Mouse (Mus musculus) adrenal gland, adult 18-20 months (tissue): ENCODE results near the gene Abr. TPM values are rescaled to one million over a fixed set of nuclear protein-coding genes. Genes with fewer than 3 reads are reported as not detected.

ENCODE experiments used
- DNase-seq, 2 experiments: peaks; one replicate each; pipeline ENCODE4 v3.0.0; 2021 to 2022; ENCODE audit warnings: low spot score in 2 of 2
- total RNA-seq, 2 experiments: library from RNA; stranded (reverse); gene quantifications; 1 replicate in 1 of 2; 2 replicates in 1 of 2; pipeline ENCODE4 v1.2.3; 2021

Abr gene
- total RNA-seq, 2 experiments from 2014 or later: 55.4 to 56.2 TPM

DNA sequence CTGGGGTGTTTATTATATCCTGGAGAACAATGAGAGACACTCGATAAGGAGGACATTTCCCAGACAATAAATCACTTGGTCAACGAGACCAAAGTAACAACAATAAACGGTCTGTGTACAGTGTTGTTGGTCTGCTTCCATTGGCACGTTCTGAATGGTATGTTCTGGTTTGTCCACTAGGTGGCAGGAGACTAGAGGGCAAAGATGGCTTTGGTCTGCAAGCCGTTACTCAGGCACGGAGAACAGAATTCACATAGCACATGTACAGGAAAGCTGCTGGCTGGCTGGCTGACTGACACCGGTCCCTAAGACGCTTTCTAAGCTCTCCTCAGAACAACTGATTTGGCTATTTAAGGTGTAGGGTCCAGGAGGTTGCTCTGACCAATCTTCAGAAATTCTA is 97.2 kb downstream of the Abr start:
- peak; percentile 47 to 53 for DNase-seq

DNA sequence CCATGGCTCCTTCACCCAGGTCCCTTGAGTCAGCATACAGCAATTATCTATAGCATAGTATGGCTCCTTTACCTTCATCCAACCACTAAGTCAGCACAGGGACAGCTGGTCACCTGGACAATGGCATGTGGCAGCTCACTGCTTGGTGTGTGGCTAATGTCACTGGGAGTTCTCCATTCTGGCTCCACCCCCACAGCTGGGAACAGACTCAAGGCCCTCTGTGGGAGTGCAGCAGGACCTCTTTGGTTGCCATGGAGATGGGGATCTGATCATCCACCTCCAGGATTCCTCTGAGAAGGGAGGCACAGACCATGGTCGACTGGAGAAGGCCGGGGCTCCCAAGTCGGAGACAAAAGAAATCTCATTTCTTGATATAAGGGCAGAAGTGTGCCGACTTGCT is 98.8 kb downstream of the Abr start:
- DNase-seq: peak; percentile 37 to 46

DNA sequence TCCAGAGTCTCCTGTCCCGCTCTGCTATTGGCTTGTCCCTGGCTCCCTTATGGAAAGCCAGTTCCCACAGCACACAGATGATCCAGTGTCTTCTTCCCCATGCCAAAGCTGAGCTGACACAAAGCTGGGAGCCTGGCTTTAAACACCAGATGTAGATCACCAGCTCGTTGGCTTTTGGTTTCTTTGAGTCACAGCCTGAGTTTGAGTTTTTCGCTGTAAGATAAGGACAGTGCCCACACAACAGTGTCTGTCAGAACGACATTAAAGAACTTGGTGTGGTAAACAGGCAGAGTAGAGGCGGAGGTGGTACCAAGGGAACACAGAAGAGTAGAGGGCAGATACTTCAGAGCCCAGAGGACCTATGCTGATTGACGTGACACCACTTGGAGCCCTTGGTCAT is 101.2 kb downstream of the Abr start:
- DNase-seq: no peak

DNA sequence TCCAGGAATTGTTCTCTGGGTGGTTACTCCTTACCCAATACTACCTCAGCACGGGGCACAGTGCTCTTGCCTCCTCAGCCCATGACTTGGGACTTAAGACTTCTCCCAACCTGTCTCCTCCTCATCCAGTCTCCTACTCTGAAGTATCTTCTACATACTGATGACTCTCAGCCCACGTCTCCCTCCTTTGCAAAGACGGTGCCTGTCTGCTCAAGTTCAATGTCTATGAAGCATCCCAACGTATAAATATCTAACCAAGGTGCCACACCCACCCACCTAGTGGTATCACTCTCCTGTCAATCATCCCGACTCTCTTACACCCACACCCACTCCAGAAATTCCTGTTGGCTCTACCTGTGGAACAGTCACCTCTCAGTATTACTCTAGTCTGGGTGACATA is 103.5 kb downstream of the Abr start:
- no peak for DNase-seq

DNA sequence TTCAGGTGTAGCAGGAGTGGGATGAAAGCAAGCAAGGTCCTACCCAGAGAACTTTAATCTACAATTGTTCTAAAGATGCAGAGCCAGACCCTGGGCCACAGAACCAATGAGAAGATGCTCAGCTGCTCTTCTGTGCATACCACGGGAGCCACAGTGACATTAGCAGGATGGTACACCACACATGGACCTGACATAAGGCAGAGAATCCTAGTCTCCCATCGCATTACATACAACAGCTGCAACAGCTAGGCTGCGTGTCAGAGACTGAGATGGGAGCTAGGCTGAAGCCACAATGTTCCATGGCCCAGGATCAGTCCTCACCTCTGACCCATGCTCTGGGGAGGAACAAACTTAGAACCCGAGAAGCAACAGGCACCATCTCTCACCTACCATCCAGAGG is 104.0 kb downstream of the Abr start:
- DNase-seq: no peak

DNA sequence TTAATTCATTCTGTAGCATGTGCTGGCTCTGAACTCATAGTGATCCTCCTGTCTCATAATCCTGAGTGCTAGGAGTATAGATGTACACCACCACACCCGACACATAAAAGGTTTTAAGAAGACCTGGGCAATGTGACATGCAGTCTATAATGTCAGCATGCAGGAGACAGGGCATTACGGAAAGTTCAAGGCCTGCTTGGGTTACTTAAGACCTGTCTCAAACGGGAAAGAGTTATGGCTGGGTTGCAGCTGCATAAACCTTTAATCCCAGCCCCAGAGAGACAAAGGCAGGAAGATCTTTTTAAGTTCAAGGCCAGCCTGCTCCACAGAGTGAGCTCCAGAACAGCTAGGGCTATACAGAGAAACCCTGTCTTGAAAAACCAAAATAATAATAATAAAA is 105.2 kb downstream of the Abr start:
- DNase-seq: no peak

DNA sequence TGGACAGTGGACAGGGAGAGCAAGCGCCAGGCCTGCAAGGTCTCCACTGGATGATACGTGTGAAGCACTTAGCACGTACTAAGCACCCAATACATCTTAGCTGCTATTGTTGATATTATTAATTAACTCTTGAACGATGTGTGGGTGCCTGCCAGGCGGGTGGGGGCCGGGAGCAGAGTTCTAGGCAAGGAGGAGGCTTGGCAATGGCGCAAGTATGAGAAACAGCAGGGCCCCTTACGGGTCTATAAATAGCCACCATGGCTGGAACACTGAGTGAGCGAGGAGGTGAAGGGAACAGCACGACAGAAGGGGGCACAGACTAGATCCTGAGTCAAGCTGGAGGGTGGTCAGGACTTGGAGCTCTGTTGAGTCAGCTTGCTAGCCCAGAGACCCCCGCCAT is 107.0 kb downstream of the Abr start:
- DNase-seq: no peak

DNA sequence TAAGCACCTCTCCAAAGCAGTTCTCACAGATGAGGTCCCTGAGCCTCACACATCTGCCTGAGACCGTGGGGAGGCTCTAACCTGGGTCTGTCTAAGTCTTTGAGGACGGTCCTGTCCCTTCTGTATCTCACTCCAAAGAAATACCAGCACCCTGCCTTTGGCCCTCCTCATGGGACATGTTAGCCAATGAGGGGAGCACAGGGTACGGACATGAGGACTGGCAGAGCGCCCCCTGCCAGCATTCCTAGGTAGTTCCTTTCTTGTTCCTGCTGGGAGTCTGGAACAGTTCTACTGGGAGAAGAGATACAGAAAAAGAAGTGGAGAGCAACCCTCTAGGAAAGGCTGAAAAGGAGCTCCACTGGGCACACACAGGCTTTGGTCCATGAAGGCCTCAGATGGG is 111.1 kb downstream of the Abr start:
- DNase-seq: no peak

DNA sequence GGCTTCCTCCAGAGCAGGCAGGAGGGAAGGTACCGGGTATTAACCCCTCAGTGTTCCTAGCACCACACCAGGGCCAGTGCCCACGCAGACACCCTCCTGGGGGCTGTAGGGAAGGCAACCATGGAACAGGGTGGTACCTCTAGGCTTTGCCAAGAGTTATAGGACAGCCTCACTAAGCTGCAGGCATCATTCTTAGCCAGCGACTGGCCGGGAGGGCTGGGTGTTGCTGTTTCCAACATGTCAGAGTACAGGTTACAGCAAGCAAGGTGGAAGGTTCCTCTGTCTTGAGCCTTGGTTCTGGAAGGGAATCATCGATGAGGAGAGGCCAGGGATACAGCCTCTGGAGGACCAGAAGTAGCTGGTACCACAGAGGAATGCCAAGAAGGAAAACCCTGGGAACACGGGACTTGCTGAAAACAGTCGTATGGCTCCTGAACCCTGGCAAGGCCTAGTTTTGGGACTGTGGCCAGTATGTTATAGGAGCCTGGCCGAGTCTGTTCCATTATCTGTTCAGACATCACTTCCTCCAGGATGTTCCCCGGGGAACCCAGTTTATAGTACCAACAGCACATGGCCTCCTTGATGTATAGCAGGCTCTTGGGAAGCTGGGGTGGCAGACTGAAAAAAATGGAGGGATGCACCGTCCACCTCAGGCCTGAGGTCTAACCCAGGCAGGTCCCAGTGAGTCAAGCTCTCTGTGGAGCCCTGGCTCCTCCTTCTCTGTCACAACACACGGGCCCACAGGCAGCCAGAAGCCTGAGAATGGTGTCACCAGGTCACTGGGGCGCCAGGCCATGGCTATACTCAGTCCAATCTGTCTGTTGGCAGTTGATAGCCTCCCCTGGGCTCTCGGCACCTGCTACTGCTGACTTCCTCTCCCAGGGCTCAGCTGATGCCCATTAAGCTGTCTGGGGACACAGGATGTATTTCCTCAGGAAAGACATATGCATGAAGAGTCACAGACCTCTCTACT is 112.1 kb downstream of the Abr start:
- DNase-seq: no peak

DNA sequence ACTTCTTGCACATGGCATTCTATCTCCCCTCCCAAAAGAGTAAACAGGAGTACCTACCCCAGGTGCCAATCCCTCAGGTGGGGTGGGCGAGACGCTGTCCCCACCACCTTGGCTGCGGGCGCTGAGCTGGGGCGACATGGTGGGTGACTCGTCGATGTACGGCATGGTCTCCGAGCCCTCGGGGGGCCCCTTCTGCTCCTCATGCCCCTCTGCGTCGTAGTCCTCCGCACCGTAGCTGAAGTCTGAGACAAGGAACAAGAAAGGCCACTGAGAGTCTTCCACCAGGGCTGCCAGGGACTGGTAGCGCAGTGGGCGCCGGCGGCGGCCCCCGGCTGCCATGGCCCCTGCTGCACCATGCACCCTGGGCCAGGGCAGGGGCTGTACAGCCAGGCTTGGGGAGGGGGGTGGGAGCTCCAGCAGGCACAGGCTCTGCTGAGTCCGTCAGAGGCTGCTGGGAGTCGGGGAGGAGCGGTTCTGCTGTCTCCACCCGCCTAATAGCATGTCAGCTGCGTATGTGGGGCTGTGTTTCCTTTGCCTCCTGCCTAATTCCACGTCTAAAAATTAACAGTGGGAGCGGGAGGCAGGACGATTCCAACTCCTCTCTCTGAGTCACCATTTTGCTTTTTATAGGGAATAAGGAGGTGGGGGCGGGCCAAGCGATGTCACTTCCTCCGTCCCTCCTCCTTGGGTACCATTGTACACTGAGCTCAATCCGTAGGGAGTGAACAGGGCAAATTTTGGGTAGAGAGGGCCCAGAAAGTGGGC is 113.1 kb downstream of the Abr start:
- DNase-seq: no peak

DNA sequence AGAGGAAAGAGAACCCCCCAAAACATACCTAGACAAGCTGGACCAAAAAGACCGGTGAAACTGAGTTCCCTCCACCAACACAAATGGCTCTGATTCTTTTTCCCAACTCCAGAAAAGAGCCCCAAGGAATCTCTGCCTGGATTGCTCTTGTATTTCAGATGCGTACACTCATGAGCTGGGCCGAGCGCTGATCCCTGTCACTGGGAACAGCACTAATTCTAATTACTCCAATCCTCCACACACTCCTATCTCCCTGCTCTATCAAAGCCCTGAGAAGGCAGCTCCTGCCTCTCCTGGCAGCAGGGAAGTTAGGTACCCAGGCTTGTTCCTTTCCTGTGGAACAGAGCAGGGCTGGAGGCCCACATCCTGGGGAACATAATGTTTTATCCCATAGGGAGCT is 114.0 kb downstream of the Abr start:
- DNase-seq: no peak

DNA sequence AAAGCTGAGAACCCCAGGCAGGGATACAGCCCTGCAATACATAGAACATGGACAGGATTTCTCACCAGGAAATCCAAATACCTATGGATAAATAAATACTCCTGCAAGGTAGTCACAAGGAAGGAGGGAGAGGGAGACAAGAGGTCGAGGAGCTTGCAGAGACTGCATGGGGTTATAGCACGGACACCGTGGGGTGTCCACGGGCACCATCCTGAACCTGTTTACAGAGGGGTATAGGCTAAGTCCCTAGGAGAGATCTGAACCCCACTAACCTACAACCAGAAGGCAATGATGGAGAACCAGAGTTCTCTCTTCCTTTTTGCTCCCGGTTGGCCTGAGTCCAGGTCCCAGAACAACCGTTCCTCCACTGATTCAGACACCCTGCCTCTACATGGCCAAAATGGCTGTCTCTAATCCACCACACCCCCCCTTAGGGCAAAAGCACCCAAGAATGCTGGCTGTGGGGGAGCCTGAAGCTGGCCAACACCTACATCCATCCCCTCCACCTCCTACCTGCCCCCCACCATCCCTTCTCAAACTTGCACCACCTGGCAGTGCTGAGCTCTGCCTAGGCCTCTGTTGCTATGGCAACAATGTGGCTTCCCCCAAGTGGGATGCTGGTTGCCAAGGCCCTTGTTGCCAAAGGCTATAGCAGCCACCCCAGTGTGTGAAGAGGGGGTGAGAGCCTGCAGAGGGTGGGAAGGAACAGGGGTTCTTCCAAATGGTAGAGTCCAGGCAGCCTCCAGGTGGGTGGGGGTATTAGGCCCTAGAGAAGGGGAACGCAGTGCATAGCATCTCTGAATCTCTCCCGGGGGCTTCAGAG is 114.6 kb downstream of the Abr start:
- no peak for DNase-seq

DNA sequence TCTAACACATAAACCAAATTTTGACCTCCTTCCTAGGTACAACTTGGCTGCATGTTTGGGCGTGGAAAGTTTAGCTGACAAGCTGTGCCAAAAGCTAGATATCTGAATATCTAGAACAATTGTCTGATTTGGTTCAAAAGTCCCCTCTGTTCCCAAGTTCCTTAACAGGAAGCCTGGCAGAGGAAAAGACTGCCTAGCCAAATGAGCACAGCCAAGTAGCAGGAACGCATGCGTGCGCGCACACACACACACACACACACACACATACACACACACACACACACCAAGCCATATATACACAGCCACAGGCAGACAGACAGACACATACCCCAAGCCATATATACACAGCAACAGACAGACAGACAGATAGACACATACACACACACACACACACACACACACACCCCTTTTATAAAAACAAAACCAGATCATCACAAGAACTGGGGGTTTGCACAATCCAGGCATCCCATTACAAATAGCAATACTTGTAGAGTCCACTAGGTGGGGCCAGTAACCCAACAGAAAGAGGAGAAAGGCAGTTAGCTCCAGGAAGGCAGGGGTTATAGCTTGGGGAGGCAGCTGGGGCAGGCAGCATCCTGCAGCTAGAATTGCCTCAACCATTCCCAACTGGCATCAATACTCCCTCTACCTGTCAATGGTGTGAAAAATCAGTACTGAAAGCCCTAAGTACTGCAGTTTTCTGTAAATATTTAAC is 115.4 kb downstream of the Abr start:
- peak in 1 of 2 experiments; percentile 56 for DNase-seq

DNA sequence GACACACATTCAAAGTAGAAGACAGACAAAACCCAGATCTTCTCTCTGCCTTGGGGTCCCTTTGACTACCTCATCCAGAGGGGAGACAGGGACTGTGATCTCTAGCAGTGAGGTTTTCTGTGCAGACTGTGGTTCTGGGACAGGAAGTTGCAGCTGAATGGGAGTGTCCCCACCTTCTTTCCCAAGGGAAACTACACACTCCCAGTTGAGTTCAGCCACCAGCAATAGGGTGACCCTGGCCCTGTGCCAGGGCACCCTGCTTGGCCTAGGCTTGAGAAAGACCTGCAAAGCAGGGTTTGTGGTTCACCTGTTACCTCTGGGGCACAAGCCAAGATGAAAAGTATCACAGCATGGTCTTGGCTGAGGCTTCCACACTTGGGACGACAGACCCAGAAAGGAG is 117.0 kb downstream of the Abr start:
- DNase-seq: no peak

DNA sequence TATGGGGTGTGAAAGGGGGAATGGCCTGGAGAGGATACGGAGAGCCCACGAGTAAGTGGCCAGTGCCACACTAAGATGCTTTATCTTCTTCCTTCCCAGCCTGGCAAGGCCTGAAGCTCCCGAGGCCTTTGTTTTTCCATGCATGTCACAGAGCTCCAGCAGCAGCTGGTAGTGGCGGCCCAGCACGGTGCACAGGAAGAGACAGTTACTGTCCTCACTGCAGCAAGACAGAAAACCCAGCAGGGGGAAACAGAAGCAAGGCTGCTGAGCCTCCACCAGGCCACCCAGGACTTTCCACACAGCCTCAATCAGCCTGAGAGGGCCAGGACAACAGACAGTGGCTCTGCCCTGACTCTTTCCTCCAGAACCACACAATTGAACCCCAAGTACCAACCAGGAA is 118.1 kb downstream of the Abr start:
- no peak for DNase-seq

DNA sequence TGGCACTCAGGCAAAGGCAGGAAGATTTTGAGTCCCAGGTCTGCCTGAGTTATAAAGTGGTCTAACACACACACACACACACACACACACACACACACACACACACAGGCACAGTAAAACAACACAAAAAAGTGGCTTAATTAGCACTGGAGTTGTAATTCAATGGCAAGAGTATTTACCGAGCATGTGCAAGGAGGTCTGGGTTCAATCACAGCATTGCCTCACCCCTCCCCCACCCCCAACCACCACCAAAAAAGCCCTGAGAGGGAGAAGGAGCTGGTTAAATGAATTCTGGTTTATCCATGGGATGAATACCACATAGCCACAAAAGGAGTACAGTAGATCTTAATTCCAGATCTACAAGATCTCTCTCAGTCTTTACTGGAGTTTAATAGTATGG is 122.1 kb downstream of the Abr start:
- no peak for DNase-seq

DNA sequence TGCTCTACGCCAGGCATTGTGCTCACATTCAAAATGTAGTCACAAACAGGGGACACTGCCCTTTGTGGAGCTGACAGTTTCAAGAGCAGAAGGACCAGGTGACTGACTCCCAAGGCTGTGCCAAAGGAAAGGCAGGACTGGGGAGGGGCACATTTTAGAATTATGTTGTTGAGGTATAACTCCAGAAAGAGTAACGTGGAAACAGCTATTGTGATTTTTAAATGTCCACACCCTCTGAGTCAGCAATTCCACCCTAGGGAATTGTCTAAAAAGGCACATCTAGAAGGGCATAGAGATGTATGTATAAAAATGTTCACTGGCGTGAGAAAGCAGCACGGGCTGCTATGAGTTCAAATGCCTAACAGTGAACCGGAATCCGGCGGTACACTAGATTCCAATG is 122.5 kb downstream of the Abr start:
- no peak for DNase-seq

DNA sequence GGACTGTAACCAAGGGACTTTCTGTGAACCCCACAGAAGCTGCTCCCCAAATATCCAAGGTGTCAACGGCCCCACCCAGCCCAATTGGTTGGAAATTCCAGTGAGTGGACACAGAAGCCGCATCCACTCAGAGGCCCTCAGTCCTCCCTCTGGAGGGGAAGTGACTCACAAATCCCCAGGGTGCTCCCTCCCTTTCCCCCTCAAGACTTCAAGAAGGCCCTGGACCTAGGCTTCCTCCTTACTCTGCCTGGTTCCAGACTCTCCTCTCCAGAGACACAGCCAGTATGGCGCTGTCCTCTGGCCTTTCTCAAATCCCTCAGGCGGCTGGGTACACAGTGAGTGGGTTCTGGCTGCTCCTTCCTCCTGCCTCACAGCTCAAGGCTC is 124.4 kb downstream of the Abr start:
- no peak for DNase-seq

DNA sequence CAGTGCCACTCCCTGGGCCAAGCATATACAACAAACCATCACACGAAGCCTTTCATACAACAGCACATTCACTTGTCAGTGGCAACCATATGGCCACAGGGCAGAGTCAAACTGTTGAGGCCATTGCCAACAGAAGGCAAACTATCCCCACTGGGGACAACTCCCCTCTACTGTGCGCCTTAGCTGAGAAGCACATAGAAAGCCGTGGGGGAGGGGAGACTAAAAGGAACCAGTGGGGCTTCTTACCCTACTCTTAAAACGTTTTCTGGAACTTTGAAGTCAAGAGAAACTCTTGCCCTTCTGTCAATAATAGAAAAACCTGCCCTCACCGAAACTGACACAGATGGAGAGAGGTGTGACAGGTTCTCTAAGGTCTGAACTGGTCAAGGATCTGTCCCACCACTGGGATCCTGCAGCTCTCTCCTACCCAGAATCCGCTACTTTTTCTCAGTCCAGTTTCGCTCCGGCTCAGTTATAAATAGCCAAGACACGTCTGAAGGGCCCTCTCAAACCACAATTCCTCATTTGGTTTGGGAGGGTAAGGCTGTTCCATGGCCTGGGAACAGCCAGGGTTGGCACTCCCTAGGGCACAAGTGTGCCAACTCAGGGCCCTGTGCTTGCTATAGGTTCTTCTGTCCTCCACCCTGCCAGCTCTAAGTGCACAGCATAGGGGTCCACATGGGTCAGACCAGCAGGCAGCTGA is 124.9 kb downstream of the Abr start:
- no peak for DNase-seq

DNA sequence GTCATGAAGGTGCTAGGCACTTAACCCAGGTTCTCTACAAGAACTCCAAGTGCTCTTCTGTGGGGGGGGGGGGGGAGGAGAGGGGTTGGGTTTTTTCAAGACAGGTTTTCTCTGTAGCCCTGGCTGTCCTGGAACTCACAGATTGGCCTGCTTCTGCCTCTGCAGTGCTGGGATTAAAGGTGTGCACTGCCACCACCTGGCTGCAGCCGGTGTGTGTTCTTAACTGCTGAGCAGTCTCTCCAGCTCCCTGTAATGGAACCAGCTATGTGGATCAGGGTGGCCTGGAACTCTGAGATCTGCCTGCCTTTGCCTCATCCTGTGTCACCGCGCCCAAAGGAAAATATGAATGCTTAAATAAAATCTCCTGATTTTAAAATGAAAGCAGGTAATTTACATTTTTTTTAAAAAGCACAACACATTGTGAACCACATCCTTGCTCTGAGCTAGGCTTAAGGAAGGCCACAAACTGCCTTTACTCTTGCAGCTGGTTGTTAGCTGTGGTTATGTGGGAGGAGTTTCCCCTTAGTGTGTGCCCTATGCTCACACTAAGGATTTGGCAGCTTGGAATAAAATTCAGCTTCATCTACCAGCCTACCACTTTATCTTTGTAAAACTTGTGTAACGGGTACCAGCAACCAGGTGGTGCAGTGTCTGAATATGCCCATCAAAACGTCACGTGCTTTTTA is 125.9 kb downstream of the Abr start:
- DNase-seq: no peak
